14 mouse cellular contexts compared by ENCODE assay signal in genomic region chr1:40033743-40034420, GRCm38 (mm10). TPM values are rescaled to one million over a fixed set of nuclear protein-coding genes. Genes with fewer than 3 reads are reported as not detected.
DNase-seq lines count a peak whose midpoint lies in the region; ATAC-seq and TF ChIP-seq lines count a peak whose summit lies in the region.
"Had no signal": no experiment of that assay in that cellular context is flagged by ENCODE, and none has a peak within 500 bp of the region (broad histone marks: within the 10 kb centered on the region; RNA-seq: fewer than 3 reads in every experiment).

No protein-coding gene starts in this region.

- no peaks in the 10 kb centered on the region for H3K4me1 ChIP-seq in midbrain, postnatal 0 days (ENCODE audit: insufficient read depth, low read length)
- H3K4me1 ChIP-seq in midbrain, embryonic 15.5 days = no peaks in the 10 kb centered on the region
- H3K4me1 ChIP-seq in embryonic fibroblast, embryonic 13.5 days (ENCODE audit: control insufficient read depth, insufficient read depth, low read length) = no peaks in the 10 kb centered on the region
- H3K4me1 ChIP-seq: hindbrain, embryonic 10.5 days had no signal

- H3K4me2 ChIP-seq in midbrain, postnatal 0 days (ENCODE audit: low read depth, low read length, poor library complexity, severe bottlenecking) = no peak overlapping the region
- no peak overlapping the region for H3K4me2 ChIP-seq in midbrain, embryonic 15.5 days
- H3K4me2 ChIP-seq in myocyte (ENCODE audit: low read depth) = peak overlapping the region; percentile 49
- H3K4me2 ChIP-seq: forebrain, embryonic 13.5 days had no signal

- H3K79me2 ChIP-seq in myocyte (ENCODE audit: control insufficient read depth, insufficient read depth) = no peaks in the 10 kb centered on the region

- H3K36me3 ChIP-seq in midbrain, postnatal 0 days (ENCODE audit: insufficient read depth, low read length) = no peaks in the 10 kb centered on the region
- no peaks in the 10 kb centered on the region for H3K36me3 ChIP-seq in midbrain, embryonic 15.5 days (replicated peaks)
- H3K36me3 ChIP-seq in myocyte (ENCODE audit: control insufficient read depth, insufficient read depth) = no peaks in the 10 kb centered on the region
- H3K36me3 ChIP-seq: hindbrain, embryonic 10.5 days had no signal

- no peak for DNase-seq in frontal cortex, postnatal 25 days (ENCODE audit: low spot score in 2 of 2)
- peak; percentile 22 for DNase-seq in midbrain, postnatal 0 days (ENCODE audit: low spot score)
- DNase-seq in testis, postnatal 10 days (ENCODE audit: low spot score) = no peak
- DNase-seq in adrenal gland, adult 8-10 months = no peak
- DNase-seq: kidney, adult 8-10 months; liver, postnatal 0 days had no signal

- no peak for TF ChIP-seq POLR2A in embryonic fibroblast, embryonic 13.5 days (IDR thresholded peaks at IDR 0.05; ENCODE audit: low read depth, low read length)
- no peak for TF ChIP-seq POLR2A in myocyte (IDR thresholded peaks at IDR 0.05; ENCODE audit: insufficient read length, low read depth)

- no peaks in the 10 kb centered on the region for H3K9me3 ChIP-seq in midbrain, postnatal 0 days (ENCODE audit: low read length)
- no peaks in the 10 kb centered on the region for H3K9me3 ChIP-seq in midbrain, embryonic 15.5 days
- H3K9me3 ChIP-seq: forebrain, embryonic 13.5 days; hindbrain, embryonic 10.5 days had no signal

- no peak overlapping the region for H3ac ChIP-seq in myocyte (ENCODE audit: control insufficient read depth, insufficient read length)

- no peak overlapping the region for H3K27ac ChIP-seq in midbrain, postnatal 0 days (ENCODE audit: low read depth, low read length)
- no peak overlapping the region for H3K27ac ChIP-seq in midbrain, embryonic 15.5 days
- peak overlapping the region; percentile 39 for H3K27ac ChIP-seq in embryonic fibroblast, embryonic 13.5 days (ENCODE audit: insufficient read depth, low read length)
- H3K27ac ChIP-seq: forebrain, embryonic 13.5 days; hindbrain, embryonic 10.5 days had no signal

- no peaks in the 10 kb centered on the region for H3K27me3 ChIP-seq in midbrain, postnatal 0 days (ENCODE audit: insufficient read depth, low read length)
- no peaks in the 10 kb centered on the region for H3K27me3 ChIP-seq in midbrain, embryonic 15.5 days (replicated peaks)
- no peaks in the 10 kb centered on the region for H3K27me3 ChIP-seq in myocyte (ENCODE audit: control insufficient read depth, insufficient read depth, insufficient read length)
- H3K27me3 ChIP-seq: forebrain, embryonic 13.5 days had no signal

- WGBS in midbrain, postnatal 0 days = 60% methylated on average over 12 of the region's 12 CpGs
- WGBS in midbrain, embryonic 15.5 days = 64% methylated on average over 12 of the region's 12 CpGs

- peak; percentile 62 for ATAC-seq in frontal cortex, adult (ENCODE audit: low TSS enrichment)
- no peak for ATAC-seq in midbrain, postnatal 0 days (ENCODE audit: low FRiP score)
- no peak for ATAC-seq in midbrain, embryonic 15.5 days (replicated peaks)
- ATAC-seq: forebrain, embryonic 13.5 days; liver, postnatal 0 days had no signal

- no peak for TF ChIP-seq CTCF in midbrain, postnatal 0 days (IDR thresholded peaks at IDR 0.05)
- no peak for TF ChIP-seq CTCF in embryonic fibroblast, embryonic 13.5 days (IDR thresholded peaks at IDR 0.05; ENCODE audit: borderline replicate concordance, insufficient read depth, low read length)

- H3K9ac ChIP-seq in midbrain, postnatal 0 days (replicated peaks; ENCODE audit: low read length, poor library complexity, severe bottlenecking) = no peak overlapping the region
- no peak overlapping the region for H3K9ac ChIP-seq in midbrain, embryonic 15.5 days
- H3K9ac ChIP-seq: forebrain, embryonic 13.5 days; liver, postnatal 0 days had no signal

- H3K4me3 ChIP-seq in midbrain, postnatal 0 days (ENCODE audit: low read depth, low read length) = no peak overlapping the region
- H3K4me3 ChIP-seq in midbrain, embryonic 15.5 days = no peak overlapping the region
- no peak overlapping the region for H3K4me3 ChIP-seq in embryonic fibroblast, embryonic 13.5 days (ENCODE audit: insufficient read depth, low read length)
- H3K4me3 ChIP-seq in myocyte = no peak overlapping the region
- H3K4me3 ChIP-seq: forebrain, embryonic 13.5 days; hindbrain, embryonic 10.5 days had no signal

TF ChIP-seq in myocyte, 11 proteins besides CTCF, POLR2A, EP300 and RAD21:
- TF ChIP-seq POLR2AphosphoS2 (IDR thresholded peaks at IDR 0.05; ENCODE audit: insufficient read length, low read depth) (no peak), CEBPB (IDR thresholded peaks at IDR 0.05; ENCODE audit: insufficient read depth, poor library complexity, severe bottlenecking) (no peak), USF1 (IDR thresholded peaks at IDR 0.05; ENCODE audit: low read depth) (no peak), TCF3 (IDR thresholded peaks at IDR 0.05; ENCODE audit: insufficient read length, low read depth) (no peak), MYOD1 (IDR thresholded peaks at IDR 0.05; ENCODE audit: control insufficient read depth in 1 of 3, insufficient read length in 2 of 3, low read depth in 2 of 3) (no peak), MYOG (IDR thresholded peaks at IDR 0.05; ENCODE audit: control insufficient read depth in 1 of 3, insufficient read depth in 1 of 3, insufficient read length in 2 of 3, low read depth in 2 of 3) (no peak)

RNA-seq across cellular contexts. Expression of gene Il1r2, which starts 40.0 kb away (rescaled TPM):
- not detected in 2 replicates for total RNA-seq in midbrain, postnatal 0 days (2014; rRNA removed)
- polyA plus RNA-seq in midbrain, postnatal 0 days (2015; fragmentation: Nextera tagmentation; extraction: Ambion mirVana) = 0.35 and 0.83 TPM in 2 replicates
- polyA plus RNA-seq in midbrain, embryonic 15.5 days (2015; fragmentation: Nextera tagmentation; extraction: Ambion mirVana) = 0.50 and 0.56 TPM in 2 replicates
- polyA plus RNA-seq in embryonic fibroblast, embryonic 13.5 days (2011; ENCODE audit: insufficient read length, low read depth, missing spikeins) = 0.83 TPM in 1 of 2 replicates, not detected in the other
- polyA plus RNA-seq in myocyte (2012; fragmentation: generic; extraction: Trizol) = 0.10 TPM
- total RNA-seq in adrenal gland, adult 8-10 months (2022) = under 1 TPM in 1 of 4 experiments, not detected in 3; 0.49 TPM
- total RNA-seq: layer of hippocampus, adult 18-20 months; left cerebral cortex, postnatal 25 days had no signal
